Mouse (Mus musculus): ENCODE measurements around the gene Fbxo41. TPM values are rescaled to one million over a fixed set of nuclear protein-coding genes. Genes with fewer than 3 reads are reported as not detected.

Gene Fbxo41
- polyA plus RNA-seq (2014; fragmentation: Nextera tagmentation; extraction: Ambion mirVana): not detected in 2 replicates

DNA sequence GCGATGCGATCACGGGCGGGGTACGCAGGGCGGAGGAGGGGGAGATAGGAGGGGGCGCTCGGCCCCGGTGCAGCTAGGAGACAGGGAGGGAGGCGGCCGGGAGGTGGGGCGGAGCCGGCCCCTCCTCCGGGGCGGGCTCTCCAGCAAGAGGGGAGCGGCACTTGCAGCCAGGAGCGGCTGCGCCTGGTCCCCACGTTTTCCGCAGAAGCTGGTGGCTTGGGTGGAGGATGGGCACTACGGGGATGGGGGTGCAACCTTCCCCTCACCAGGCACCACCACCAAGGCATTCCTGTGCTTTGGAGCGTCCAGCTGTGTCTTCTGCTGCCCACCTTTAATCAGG, at the start of gene Fbxo41:
Gene Fbxo41, minus strand, starts transcription at position 84 of the 340 bp plus-strand sequence.
- Histone ChIP-seq H3K4me3 (ENCODE audit: control insufficient read depth in 1 of 2, insufficient read depth in 1 of 2, low read depth in 1 of 2, low read length in 2 of 2) (peak within 1 kb of the TSS; percentile 48 to 65), H3K4me1 (ENCODE audit: control insufficient read depth in 2 of 2, insufficient read depth in 2 of 2, low read length in 2 of 2) (peaks cover 0 to 9% of the 10 kb centered on the region in 2 experiments; a peak in 2 of 4 replicates), H3K9me3 (ENCODE audit: control insufficient read depth, low read length) (no peaks in the 10 kb centered on the region), H3K4me2 (ENCODE audit: low read length) (peak within 1 kb of the TSS; percentile 96), H3K27me3 (ENCODE audit: control insufficient read depth, insufficient read depth, low read length) (peaks cover 66% of the 10 kb centered on the region), H3K27ac (replicated peaks in 1 of 2; ENCODE audit: control insufficient read depth in 1 of 2, insufficient read depth in 1 of 2, low read depth in 2 of 2, low read length in 2 of 2) (no peak within 1 kb of the TSS), H3K36me3 (ENCODE audit: control insufficient read depth, insufficient read depth, low read length) (no peaks in the 10 kb centered on the region), H3K9ac (ENCODE audit: low read length) (peak within 1 kb of the TSS; percentile 62)
- no peak for ATAC-seq (ENCODE audit: insufficient number of reproducible peaks, insufficient read depth, low FRiP score, low read depth)
- under 1% methylated on average over 22 of the region's 22 CpGs for WGBS

- H3K27me3 ChIP-seq (ENCODE audit: control insufficient read depth, insufficient read depth, low read length): no peaks in the 10 kb centered on the region
- no peaks in the 10 kb centered on the region for H3K36me3 ChIP-seq (ENCODE audit: control insufficient read depth, insufficient read depth, low read length)
- H3K27ac ChIP-seq (replicated peaks in 1 of 2; ENCODE audit: control insufficient read depth in 1 of 2, insufficient read depth in 1 of 2, low read depth in 2 of 2, low read length in 2 of 2): no peak overlapping the region
- H3K9me3 ChIP-seq (ENCODE audit: control insufficient read depth, low read length): no peaks in the 10 kb centered on the region
- no peaks in the 10 kb centered on the region for H3K4me1 ChIP-seq (ENCODE audit: control insufficient read depth in 2 of 2, insufficient read depth in 2 of 2, low read length in 2 of 2)
- ATAC-seq (ENCODE audit: insufficient number of reproducible peaks, insufficient read depth, low FRiP score, low read depth): no peak
- 65% methylated on average over 5 of the region's 5 CpGs for WGBS
- no peak overlapping the region for H3K4me2 ChIP-seq (ENCODE audit: low read length)
- no peak overlapping the region for H3K9ac ChIP-seq (ENCODE audit: low read length)
- H3K4me3 ChIP-seq (ENCODE audit: control insufficient read depth in 1 of 2, insufficient read depth in 1 of 2, low read depth in 1 of 2, low read length in 2 of 2): no peak overlapping the region
Measured at GRCm38 (mm10) chr6:85547642-85548041, 44.8 kb upstream of the Fbxo41 start.

DNA sequence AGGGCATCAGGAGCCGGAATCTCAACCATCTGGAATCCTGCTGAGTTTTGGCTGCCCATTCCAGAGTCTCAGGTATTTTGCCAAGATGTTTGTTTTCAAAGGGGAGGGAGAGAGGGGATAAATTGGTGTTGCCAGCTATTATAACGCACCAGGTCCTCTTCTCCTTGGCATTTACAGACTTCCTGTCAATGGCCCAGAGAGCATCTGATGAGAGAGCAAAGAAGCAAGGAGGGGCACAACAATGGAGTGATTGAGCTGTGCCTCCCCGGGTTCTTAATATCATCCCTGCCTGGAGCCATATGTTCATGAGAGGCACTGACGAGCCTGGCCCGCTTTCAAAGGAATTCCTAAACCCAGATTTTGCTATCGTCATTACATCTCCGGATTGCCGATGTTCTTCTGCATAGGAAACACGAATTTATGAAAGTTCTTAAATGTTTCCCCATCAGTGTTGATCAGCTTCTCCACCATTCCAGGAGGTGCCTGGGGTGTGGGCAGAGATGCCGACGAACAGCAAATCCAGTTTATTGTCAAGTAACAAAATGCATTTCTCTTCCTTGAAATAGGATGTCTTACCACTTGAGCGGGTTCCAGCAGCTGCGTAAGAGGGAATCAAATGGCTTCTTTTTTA, 41.6 kb upstream of the Fbxo41 start:
- Histone ChIP-seq H3K9me3 (ENCODE audit: control insufficient read depth, low read length) (no peaks in the 10 kb centered on the region), H3K4me3 (ENCODE audit: control insufficient read depth in 1 of 2, insufficient read depth in 1 of 2, low read depth in 1 of 2, low read length in 2 of 2) (no peak overlapping the region), H3K27me3 (ENCODE audit: control insufficient read depth, insufficient read depth, low read length) (no peaks in the 10 kb centered on the region), H3K9ac (ENCODE audit: low read length) (no peak overlapping the region), H3K36me3 (ENCODE audit: control insufficient read depth, insufficient read depth, low read length) (no peaks in the 10 kb centered on the region), H3K4me2 (ENCODE audit: low read length) (no peak overlapping the region), H3K4me1 (ENCODE audit: control insufficient read depth in 2 of 2, insufficient read depth in 2 of 2, low read length in 2 of 2) (no peaks in the 10 kb centered on the region), H3K27ac (replicated peaks in 1 of 2; ENCODE audit: control insufficient read depth in 1 of 2, insufficient read depth in 1 of 2, low read depth in 2 of 2, low read length in 2 of 2) (no peak overlapping the region)
- 75% methylated on average over 13 of the region's 13 CpGs for WGBS
- ATAC-seq (ENCODE audit: insufficient number of reproducible peaks, insufficient read depth, low FRiP score, low read depth): no peak

GRCm38 (mm10) chr6:85543351-85544175, 40.8 kb upstream of the Fbxo41 start:
- H3K4me3 ChIP-seq (ENCODE audit: control insufficient read depth in 1 of 2, insufficient read depth in 1 of 2, low read depth in 1 of 2, low read length in 2 of 2): no peak overlapping the region
- no peaks in the 10 kb centered on the region for H3K27me3 ChIP-seq (ENCODE audit: control insufficient read depth, insufficient read depth, low read length)
- H3K4me1 ChIP-seq (ENCODE audit: control insufficient read depth in 2 of 2, insufficient read depth in 2 of 2, low read length in 2 of 2): no peaks in the 10 kb centered on the region
- no peak overlapping the region for H3K4me2 ChIP-seq (ENCODE audit: low read length)
- no peaks in the 10 kb centered on the region for H3K9me3 ChIP-seq (ENCODE audit: control insufficient read depth, low read length)
- 56% methylated on average over 10 of the region's 10 CpGs for WGBS
- no peak overlapping the region for H3K27ac ChIP-seq (replicated peaks in 1 of 2; ENCODE audit: control insufficient read depth in 1 of 2, insufficient read depth in 1 of 2, low read depth in 2 of 2, low read length in 2 of 2)
- no peak overlapping the region for H3K9ac ChIP-seq (ENCODE audit: low read length)
- ATAC-seq (ENCODE audit: insufficient number of reproducible peaks, insufficient read depth, low FRiP score, low read depth): no peak
- no peaks in the 10 kb centered on the region for H3K36me3 ChIP-seq (ENCODE audit: control insufficient read depth, insufficient read depth, low read length)

DNA sequence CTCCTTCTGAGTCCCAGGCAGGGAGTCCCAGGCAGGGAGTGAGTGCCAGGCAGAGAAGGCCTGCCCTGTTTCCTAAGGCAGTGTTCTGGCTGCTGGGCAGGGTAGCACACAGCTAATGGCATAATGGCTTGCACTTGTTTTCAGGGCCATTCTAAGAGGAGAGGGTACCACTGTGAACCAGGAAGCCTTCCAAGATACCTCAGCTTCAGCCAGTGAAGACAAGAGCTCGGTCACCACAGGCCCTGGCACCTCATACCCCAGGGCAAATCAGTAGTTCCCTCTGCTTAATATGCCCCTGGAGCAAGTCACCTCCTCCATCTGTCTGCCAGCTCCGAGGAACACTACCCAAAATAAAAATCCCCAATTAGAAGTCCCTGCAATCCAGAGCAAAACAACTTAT, 20.0 kb upstream of the Fbxo41 start:
- Histone ChIP-seq H3K36me3 (ENCODE audit: control insufficient read depth, insufficient read depth, low read length) (no peaks in the 10 kb centered on the region), H3K27me3 (ENCODE audit: control insufficient read depth, insufficient read depth, low read length) (no peaks in the 10 kb centered on the region; the same call in 1 of the 2 replicates), H3K9ac (ENCODE audit: low read length) (no peak overlapping the region), H3K27ac (replicated peaks in 1 of 2; ENCODE audit: control insufficient read depth in 1 of 2, insufficient read depth in 1 of 2, low read depth in 2 of 2, low read length in 2 of 2) (no peak overlapping the region), H3K4me1 (ENCODE audit: control insufficient read depth in 2 of 2, insufficient read depth in 2 of 2, low read length in 2 of 2) (no peaks in the 10 kb centered on the region), H3K4me2 (ENCODE audit: low read length) (no peak overlapping the region), H3K4me3 (ENCODE audit: control insufficient read depth in 1 of 2, insufficient read depth in 1 of 2, low read depth in 1 of 2, low read length in 2 of 2) (no peak overlapping the region), H3K9me3 (ENCODE audit: control insufficient read depth, low read length) (no peaks in the 10 kb centered on the region)
- ATAC-seq (ENCODE audit: insufficient number of reproducible peaks, insufficient read depth, low FRiP score, low read depth): no peak
- 57% methylated on average over 2 of the region's 2 CpGs for WGBS

- H3K4me2 ChIP-seq (ENCODE audit: low read length): no peak overlapping the region
- no peaks in the 10 kb centered on the region for H3K9me3 ChIP-seq (ENCODE audit: control insufficient read depth, low read length)
- 77% methylated on average over 5 of the region's 5 CpGs for WGBS
- H3K9ac ChIP-seq (ENCODE audit: low read length): no peak overlapping the region
- no peak overlapping the region for H3K4me3 ChIP-seq (ENCODE audit: control insufficient read depth in 1 of 2, insufficient read depth in 1 of 2, low read depth in 1 of 2, low read length in 2 of 2)
- H3K4me1 ChIP-seq (ENCODE audit: control insufficient read depth in 2 of 2, insufficient read depth in 2 of 2, low read length in 2 of 2): no peaks in the 10 kb centered on the region
- H3K27me3 ChIP-seq (ENCODE audit: control insufficient read depth, insufficient read depth, low read length): no peaks in the 10 kb centered on the region; the same call in 1 of the 2 replicates
- no peaks in the 10 kb centered on the region for H3K36me3 ChIP-seq (ENCODE audit: control insufficient read depth, insufficient read depth, low read length)
- no peak for ATAC-seq (ENCODE audit: insufficient number of reproducible peaks, insufficient read depth, low FRiP score, low read depth)
- H3K27ac ChIP-seq (replicated peaks in 1 of 2; ENCODE audit: control insufficient read depth in 1 of 2, insufficient read depth in 1 of 2, low read depth in 2 of 2, low read length in 2 of 2): no peak overlapping the region
Measured at GRCm38 (mm10) chr6:85522026-85522425, 19.2 kb upstream of the Fbxo41 start.

DNA sequence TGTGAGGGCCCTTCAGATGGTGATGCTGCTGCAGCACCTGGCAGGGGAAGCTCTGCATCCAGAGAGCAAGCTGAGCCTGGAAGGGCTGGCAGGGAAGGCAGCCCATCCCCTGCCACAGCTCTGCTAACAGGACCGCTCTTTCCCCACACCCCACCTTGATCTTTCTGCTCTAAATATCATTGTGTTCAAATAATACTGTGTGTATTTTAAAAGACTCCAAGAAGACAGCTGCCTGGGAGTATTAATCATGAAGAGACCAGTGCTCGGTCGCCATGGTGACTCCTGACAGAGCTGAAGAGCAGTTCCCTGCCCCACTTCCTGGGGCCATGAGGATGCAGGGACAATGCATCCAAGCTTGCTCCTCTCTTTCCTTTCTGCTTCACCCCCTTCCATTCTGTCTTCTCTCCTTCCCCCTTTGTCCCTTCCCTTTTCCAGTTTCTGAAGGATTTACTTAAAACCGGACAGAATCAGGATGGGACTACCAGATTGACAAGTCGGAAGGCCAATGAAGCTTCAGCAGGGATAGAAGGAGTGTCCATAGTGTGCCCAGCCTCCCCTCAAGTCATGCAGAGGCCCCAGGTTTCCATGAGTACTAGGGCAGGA, 15.4 kb upstream of the Fbxo41 start:
- Histone ChIP-seq H3K4me3 (ENCODE audit: control insufficient read depth in 1 of 2, insufficient read depth in 1 of 2, low read depth in 1 of 2, low read length in 2 of 2) (no peak overlapping the region), H3K27ac (replicated peaks in 1 of 2; ENCODE audit: control insufficient read depth in 1 of 2, insufficient read depth in 1 of 2, low read depth in 2 of 2, low read length in 2 of 2) (no peak overlapping the region), H3K27me3 (ENCODE audit: control insufficient read depth, insufficient read depth, low read length) (peaks cover 37% of the 10 kb centered on the region), H3K36me3 (ENCODE audit: control insufficient read depth, insufficient read depth, low read length) (no peaks in the 10 kb centered on the region), H3K4me1 (ENCODE audit: control insufficient read depth in 2 of 2, insufficient read depth in 2 of 2, low read length in 2 of 2) (peaks cover 0 to 5% of the 10 kb centered on the region in 2 experiments; a peak in 2 of 4 replicates), H3K9ac (ENCODE audit: low read length) (no peak overlapping the region), H3K9me3 (ENCODE audit: control insufficient read depth, low read length) (no peaks in the 10 kb centered on the region; the same call in 1 of the 2 replicates), H3K4me2 (ENCODE audit: low read length) (no peak overlapping the region)
- WGBS: 62% methylated on average over 5 of the region's 5 CpGs
- ATAC-seq (ENCODE audit: insufficient number of reproducible peaks, insufficient read depth, low FRiP score, low read depth): no peak
